Mouse (Mus musculus) T-helper 2 cell (primary cell): ENCODE measurements around the gene Cib1.

Experiments
- in situ Hi-C: fragments of 300-600 bp; cut with MboI, MseI; formaldehyde crosslinking; loops from one replicate; pipeline ENCODE4 v1.15.1; 2025; ENCODE audit warnings: high pct_unique_total_duplicates

Cib1 gene

DNA sequence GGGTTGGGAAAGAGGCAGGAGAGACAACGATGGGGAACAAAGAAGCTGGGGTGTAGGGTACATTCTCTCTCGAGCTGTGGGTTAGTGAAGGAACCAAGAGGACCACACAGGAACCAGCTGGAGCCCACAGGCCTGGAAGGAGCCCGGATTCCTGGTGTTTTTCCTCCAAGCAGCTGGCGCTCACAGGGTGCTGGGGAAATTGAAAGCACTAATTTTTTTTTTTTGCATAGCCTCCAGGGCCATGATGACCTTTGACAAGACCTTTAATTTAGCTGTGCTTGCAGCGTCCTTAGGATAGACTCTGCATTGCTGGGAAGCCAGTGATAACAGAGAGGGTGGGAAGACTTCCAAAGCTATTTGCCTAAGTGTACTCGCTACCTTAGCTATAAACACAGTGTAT is 47.6 kb downstream of the Cib1 start:
- in situ Hi-C loops: no loop called here

GRCm38 (mm10) chr7:80184551-80184950 is 48.1 kb downstream of the Cib1 start:
- in situ Hi-C loops: no loop called here

- in situ Hi-C loops: no loop called here
Measured at GRCm38 (mm10) chr7:80183969-80184368, 48.6 kb downstream of the Cib1 start.

GRCm38 (mm10) chr7:80183466-80183865 is 49.1 kb downstream of the Cib1 start:
- in situ Hi-C loops: no loop called here

- in situ Hi-C loops: no loop called here
Measured at GRCm38 (mm10) chr7:80182139-80182538, 50.5 kb downstream of the Cib1 start.

DNA sequence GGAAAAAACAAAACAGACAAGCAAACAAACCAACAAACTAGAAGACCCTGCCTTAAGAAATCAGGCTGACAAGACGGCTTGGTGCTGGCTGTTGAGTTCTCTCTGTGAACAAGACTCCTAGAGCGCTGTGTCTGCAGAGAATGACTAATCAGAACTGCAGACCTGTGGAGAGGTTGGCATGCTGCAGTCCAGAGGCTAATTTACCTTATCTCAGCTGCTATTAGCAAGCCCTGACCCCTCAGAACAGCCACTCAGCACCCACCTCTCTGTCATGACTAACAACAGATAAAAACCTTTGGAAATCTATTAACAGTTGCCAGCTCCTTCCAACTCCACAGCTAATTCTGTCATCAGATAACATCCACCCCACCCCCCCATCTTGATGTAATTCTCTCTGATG is 51.5 kb downstream of the Cib1 start:
- in situ Hi-C loops: no loop called here

DNA sequence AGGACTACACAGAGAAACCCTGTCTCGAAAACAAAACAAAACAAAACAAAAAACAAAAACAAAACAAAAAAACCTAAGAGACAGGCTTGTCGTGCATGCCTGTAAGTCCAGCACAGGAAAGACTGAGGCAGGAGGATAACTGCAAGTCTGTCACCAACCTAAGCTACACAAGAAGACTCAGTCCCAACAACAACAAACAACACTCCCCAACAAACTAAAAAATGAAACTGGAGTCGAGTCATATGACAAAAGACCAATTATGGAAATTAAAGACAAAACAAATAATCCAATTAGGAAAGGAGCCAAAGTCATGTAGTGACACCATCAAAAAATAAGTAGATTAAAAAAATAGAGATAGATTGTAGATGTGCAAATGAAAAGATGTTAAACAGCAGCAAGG is 52.4 kb downstream of the Cib1 start:
- in situ Hi-C loops: no loop called here

- in situ Hi-C loops: no loop called here
Measured at GRCm38 (mm10) chr7:80179790-80180189, 52.8 kb downstream of the Cib1 start.

DNA sequence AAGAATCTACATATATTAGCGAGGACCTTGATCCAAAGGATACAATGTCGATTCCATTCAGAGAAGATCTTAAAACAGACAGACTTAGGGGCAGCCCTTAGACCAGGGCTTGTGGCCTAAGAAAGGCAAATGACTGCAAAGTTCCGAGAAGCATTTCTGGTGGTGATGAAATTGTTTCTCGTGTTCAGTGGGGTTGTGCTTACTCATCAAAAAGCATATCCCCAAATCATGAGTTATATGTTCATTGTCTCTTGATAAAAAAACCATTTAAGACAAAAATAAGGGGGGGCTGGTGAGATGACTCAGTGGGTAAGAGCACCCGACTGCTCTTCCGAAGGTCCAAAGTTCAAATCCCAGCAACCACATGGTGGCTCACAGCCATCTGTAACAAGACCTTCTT is 53.3 kb downstream of the Cib1 start:
- in situ Hi-C loops: no loop called here

GRCm38 (mm10) chr7:80178037-80178729 is 54.4 kb downstream of the Cib1 start:
- in situ Hi-C loops: no loop called here

DNA sequence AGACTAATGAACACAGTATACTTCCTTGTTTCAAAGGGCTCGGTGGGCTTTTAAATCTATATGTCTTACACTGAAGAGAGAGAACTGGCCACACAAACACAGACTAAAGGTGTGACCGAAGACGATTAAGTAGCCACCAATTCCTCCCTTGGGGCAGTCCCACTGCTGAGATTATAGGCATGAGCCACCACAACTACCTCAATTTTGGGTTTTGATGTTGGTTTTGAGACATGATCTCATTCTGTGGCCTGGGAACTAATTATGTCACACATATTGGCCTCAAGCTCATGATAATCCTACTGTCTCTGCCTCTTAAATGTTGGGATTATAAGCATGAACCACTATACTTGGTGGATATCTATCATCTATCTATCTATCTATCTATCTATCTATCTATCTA is 55.2 kb downstream of the Cib1 start:
- in situ Hi-C loops: no loop called here
